Mouse (Mus musculus): ENCODE measurements around the gene Gxylt1. TPM values are rescaled to one million over a fixed set of nuclear protein-coding genes. Genes with fewer than 3 reads are reported as not detected.

The Gxylt1 gene
- polyA plus RNA-seq, 1 experiment = 9.3 TPM

GRCm38 (mm10) chr15:93191387-93192145, 83.4 kb downstream of the Gxylt1 start:
- no peak for TF ChIP-seq POLR2A (IDR thresholded peaks at IDR 0.05; ENCODE audit: borderline replicate concordance, insufficient read depth, low read length)
- no peak for TF ChIP-seq CTCF (IDR thresholded peaks at IDR 0.05; ENCODE audit: borderline replicate concordance, insufficient read depth, low read depth, low read length)
- WGBS = 22% methylated on average over 12 of the region's 12 CpGs
- Histone ChIP-seq H3K4me3 (replicated peaks; ENCODE audit: insufficient read depth, low read depth, low read length) (no peak overlapping the region), H3K27ac (ENCODE audit: insufficient read depth, low read length) (no peak overlapping the region), H3K4me1 (ENCODE audit: control insufficient read depth, insufficient read depth, low read length) (no peaks in the 10 kb centered on the region), H3K27me3 (ENCODE audit: control insufficient read depth, insufficient read depth, low read length) (no peaks in the 10 kb centered on the region)
- no peak for DNase-seq

Other genes with a start within 250 kb of the Gxylt1 start
- gene Yaf2, start 61.8 kb upstream of the Gxylt1 start, polyA plus RNA-seq (2012; rRNA removed) = 91.7 and 95.5 TPM in 2 replicates
- gene Zcrb1, start 123.2 kb upstream of the Gxylt1 start, polyA plus RNA-seq (2012; rRNA removed) = 137 and 157 TPM in 2 replicates
- gene Pphln1, start 123.2 kb upstream of the Gxylt1 start, polyA plus RNA-seq (2012; rRNA removed) = 27.2 and 28.1 TPM in 2 replicates

Data from cerebellum, adult 2 months (tissue).